Mouse (Mus musculus) heart, adult 8-10 months (tissue): ENCODE measurements at regions not wholly inside any gene's neighbourhood (a gene's known extent, or its start where the extent isn't known, plus 50 kb on each side); places are given as distances from the start of the nearest gene placed in this dataset.
A peak's percentile ranks its signal among the peaks of the same experiment; 100 is the strongest.

Source experiments
- DNase-seq: peaks from one replicate; pipeline ENCODE4 v3.0.0; 2022; ENCODE audit warnings: low spot score

DNA sequence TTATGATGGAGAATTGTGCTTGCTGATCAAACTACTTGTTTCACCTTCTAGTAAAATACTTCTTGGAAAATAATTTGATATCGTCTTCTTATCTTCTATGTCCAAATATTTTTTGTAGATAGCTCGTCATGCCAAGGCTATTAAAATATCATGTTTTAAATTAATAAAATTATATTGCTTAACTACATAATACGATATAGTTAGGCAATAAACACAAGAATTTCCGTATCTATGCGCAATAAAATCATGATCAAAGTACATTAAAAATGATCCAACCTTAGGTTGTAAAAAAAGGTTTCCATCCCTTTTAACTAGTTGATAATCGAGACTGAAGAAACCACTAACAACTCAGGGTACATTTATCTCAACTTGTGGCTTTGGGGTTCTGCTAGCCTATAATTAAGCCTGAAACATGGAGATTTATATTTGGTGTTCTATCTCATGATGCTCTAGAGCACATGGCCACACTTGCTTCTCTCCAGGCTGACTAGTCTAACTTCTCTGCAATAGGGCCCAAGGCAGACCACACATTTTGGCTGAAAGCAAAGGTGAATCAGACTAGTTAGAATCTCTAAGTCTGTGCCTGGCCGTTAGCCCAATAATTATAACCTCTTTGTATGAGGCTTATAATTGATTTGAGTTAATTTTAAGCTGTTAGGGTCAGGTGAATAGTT lies 314.5 kb downstream of the Plod2 start:
- DNase-seq: no peak

DNA sequence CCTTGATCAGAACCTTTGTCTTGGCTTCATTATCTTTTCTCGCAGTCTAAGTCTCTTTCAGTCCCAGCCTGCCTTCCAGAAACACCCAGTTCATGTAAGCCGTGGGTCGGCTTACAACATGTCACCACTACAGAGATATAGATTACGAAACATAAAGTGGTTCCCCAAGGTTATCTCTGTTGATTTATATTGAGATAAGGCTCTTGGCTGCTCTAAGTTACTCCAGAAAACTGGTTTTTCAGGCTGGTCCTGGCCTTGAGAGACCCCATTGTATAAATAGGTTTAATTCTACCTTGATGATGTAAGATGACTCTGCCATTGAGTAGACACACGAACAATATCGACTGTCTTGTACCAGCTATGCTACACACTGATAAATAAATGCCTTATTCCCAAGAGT lies 323.8 kb downstream of the Plod2 start:
- DNase-seq: no peak

DNA sequence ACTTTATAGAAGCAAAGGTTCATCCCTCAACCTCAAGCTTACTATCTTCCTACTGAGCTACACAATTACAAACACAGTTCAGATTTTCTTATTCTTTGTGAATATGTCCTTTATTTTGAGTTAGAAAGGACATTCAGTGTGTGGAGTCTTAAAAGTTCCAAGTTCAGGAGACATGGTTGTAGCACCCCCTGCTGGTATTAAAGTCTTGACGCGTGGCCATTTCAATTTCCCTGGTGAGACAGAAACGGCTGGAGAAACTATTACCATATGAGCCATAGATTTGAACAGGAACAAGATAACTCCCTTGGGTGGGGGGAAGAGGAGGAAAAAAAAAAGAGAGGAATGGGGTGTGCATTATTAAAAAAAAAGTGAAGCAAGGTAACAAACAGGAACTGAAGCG lies 336.6 kb downstream of the Plod2 start:
- peak; percentile 32 for DNase-seq

DNA sequence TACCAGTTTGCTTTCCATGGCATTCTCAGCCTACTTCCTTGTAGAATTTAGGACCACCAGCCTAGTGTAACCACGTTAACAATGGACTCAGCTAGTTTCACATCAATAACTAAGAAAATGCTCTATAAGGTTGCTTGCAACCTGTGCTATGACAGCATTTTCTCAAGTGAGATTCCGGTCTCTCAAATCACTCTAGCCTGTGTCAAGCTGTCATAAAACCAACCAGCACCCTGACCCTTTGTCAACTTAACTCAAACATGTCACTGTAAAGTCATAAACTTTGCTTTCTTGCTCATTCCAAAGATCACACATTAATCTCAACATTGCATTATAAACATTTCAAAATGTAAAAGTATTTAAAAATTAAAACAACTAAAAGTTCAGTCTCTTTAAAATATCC lies 337.8 kb downstream of the Plod2 start:
- DNase-seq: no peak

- no peak for DNase-seq
Observed at GRCm38 (mm10) chr9:92882251-92882832, 340.3 kb downstream of the Plod2 start.

- no peak for DNase-seq
Observed at GRCm38 (mm10) chr9:92890063-92890462, 348.0 kb downstream of the Plod2 start.

DNA sequence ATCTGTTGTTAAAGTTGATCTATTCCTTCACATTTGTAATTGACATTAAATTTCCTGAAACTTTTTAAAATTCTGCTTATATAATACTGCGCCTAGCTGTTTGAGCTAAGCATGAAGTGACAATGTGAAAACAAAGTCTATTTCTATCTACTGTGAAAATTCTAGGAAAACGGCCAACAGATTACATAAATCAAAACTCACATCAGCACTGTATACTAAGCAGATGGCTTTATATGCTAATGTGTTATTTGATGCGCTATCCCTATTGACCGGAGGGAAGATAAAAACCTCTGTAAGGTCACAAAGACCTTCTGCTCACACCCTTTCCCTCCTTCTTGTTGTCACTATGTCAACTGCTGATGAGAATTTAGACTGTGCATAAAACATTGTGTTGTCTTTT lies 357.7 kb downstream of the Plod2 start:
- no peak for DNase-seq

GRCm38 (mm10) chr9:92907102-92907501 lies 365.1 kb downstream of the Plod2 start:
- no peak for DNase-seq

GRCm38 (mm10) chr9:92919396-92919795 lies 377.4 kb downstream of the Plod2 start:
- no peak for DNase-seq

DNA sequence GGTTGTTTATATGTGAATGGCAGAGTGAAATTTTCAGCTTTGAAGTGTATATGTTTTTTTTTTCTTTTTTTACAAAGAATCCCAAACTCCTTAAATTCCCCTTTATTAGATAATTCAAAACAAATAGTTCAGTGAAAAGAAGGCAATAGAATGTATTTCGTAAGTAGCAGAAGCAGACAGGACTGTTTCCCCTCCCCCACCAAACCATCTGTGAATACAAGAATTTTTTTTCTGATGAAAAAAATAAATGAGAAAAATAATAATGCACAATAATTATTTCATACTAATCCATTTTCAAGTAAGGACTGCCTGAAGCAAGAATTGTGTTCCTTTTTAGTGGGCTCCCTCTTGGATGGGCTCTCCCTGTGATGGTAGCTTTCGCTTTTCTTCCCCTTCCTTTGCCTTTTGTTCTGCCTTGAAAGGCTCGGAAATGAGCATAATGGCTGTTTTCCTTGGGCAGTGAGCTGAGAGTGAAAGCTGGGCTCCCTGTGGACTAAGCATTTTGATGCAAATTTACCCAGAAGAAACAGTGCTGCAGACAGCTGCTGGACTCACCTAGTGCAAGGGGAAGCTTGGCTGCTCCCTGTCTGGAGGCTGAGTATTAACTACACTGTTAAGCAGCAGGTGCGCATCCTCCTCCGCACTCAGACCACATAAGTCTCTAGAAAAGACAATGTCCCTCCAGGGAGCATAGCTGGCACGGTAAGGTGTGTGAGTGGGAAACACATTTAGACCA lies 388.4 kb downstream of the Plod2 start:
- no peak for DNase-seq

- DNase-seq: no peak
Observed at GRCm38 (mm10) chr9:92937802-92938201, 395.8 kb downstream of the Plod2 start.

DNA sequence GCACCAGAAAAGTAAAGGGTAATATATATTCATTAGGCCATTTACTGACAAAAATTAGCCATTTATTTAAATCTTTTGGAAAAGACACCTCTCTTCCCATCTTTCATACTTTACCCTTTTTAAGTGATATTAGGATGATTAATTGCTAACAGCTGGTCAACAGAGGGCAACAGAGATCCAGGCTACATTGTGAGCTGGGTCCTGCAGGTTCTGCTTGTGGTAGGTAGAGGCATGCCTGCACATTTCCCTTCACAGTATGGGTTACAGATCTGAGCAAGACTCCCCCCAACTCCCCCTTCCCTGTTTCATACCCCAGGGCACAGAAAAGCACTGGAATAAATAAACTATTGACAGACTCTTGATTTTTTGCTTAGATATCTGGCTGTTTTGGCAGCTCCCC lies 408.1 kb downstream of the Plod2 start:
- no peak for DNase-seq

DNA sequence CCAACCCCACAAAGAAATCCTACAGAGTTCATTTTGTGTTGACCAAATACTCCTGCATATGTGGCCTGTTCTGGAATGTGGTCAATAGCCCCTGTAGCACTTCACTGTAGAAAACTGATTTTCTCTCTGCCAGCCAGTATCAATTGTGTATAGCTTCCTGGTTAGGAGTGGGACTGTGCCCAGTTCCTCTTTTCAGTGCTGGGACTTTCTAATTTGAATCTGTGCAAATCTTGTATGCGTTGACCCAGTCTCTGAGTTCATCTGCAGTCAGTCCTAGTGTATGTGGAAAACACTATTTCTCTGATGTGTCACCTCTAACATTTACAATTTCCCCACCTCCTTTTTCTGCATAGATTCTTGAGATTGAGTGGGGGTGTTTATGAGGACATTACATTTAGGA lies 421.3 kb downstream of the Plod2 start:
- DNase-seq: no peak

DNA sequence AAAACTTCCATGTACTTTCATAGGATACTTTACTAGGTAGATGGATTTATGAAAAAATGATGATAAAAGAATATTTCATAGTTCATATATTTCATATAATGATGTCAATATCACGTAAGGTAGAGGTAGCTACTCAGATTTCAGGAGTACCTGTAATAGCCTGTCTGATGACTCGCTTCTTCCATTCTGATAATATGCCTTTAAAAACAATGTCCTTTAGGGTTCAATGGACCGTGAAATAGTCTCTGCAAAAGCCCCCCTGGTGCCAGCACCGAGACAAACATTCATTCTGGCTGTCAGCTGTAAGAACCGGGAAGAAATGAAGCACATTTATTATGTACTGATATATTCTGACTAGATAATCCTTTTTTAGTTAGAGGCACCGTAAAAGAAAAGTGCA lies 449.7 kb downstream of the Plod2 start:
- no peak for DNase-seq

- no peak for DNase-seq
Observed at GRCm38 (mm10) chr9:92996156-92996555, 454.1 kb downstream of the Plod2 start.

DNA sequence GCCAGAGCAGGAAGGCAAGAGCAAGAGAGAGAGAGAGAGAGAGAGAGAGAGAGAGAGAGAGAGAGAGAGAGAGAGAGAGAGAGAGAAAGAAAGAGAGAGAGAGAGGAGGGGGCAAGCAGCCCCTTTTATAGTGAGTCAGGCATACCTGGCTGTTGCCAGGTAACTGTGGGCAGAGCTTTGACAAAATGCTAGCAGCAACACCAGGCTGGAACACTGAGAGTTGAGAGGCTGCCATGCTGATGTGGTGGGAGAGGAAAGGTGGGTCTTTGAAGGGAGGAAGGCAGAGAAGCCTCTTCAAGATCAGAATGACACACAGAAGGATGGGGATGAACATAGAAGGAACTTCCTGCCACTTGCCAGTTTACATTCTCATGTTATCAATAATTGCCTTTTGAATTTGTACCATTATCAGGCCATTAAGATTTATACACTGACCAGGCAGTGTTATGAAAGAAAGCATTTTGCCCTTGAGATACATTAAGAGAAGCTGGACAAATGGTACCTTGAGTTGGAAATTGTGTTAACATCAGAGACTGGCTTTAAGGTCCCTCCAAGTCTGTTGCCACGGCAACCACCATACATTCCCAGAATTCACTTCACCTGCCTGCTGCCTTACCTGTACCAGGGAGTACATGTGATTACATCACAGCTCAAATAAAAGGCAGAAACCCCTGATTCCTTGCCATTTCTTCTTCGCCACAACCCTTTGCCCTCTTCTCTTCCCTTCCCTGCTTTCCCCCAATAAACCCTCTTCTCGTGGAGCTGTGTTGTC lies 463.3 kb downstream of the Plod2 start:
- no peak for DNase-seq

- DNase-seq: no peak
Observed at GRCm38 (mm10) chr9:93008511-93009302, 466.7 kb downstream of the Plod2 start.

DNA sequence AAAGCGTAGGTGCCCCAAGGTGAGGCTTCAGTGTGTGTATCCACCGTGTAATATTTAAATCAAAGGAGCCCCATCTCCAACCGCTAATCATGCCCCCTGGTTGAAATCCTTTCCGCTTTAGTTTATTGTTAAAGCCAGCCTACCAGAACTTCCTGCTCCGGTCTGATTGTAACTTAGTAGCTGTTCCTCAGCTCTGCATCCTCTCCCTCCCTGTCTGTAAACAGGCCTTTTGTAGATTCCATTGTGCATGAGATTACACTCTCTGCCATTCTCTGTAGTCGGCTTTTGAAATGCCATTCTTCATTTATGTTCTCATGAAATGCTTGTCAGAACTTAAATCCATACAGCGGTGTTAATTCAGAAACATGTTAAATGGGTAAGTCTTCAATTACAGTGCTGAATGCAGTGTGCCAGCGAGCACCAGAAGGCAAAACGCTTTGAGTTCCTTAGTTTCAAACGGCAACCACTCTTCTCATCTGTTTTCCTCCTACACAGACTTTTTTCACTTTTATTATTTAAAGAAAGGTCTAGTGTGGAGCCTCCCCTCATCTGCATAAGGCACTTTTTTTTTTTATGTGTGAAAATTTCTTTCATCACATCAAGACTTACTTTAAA lies 502.4 kb downstream of the Plod2 start:
- no peak for DNase-seq

DNA sequence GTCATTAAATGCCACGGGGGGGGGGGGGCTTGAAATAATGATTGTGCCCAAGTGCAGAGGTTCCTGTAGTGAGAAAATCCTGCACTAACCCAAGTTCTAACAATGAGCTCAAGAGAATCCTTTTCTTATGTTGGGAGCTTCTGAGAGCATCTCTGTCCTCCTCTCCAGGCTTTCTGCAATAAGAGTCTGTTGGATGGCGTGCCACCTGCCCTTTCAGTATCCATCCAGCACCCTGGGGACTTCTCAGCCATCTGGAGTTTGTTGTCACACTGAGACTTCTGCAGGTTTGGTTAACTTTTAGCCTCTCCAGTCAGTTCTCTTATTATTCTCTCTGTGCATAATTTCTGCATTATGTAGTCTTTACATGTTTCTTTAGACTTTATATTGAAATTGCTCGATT lies 530.1 kb downstream of the Plod2 start:
- DNase-seq: no peak

DNA sequence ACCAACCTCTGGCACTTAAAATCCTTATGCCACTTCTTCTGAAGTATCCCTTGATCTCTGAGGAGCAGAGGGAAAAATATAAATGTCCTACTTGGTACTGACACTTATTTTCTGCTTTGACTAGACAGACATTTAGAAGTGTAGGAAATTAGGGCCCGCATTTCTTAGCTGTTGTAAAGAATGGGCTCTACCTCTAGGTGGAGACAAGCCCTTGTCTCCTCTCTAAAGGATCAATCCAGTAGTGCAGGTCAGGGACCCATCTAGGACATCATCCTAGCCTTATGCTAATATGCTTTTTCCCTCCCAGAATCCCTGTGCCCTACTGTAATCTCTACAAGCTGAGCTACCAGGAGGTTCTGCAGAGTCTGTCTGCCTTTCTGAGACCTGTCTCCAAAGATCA lies 541.1 kb downstream of the Plod2 start:
- DNase-seq: no peak

GRCm38 (mm10) chr9:93098008-93098581 lies 556.1 kb downstream of the Plod2 start:
- DNase-seq: no peak
